Mouse (Mus musculus) Patski (cell line): ENCODE measurements around the gene Vwa8. TPM values are rescaled to one million over a fixed set of nuclear protein-coding genes. Genes with fewer than 3 reads are reported as not detected.

Experiments
- ATAC-seq: fragments of 100-300 bp; one replicate; pipeline ENCODE4 v1.8.0; 2021
- CTCF ChIA-PET: fragments of 350-600 bp; sonication (Branson Sonifier 250); formaldehyde crosslinking; loops from one replicate; lab custom pipeline; 2022; ENCODE audit warnings: inconsistent platforms; lab: Charles Lee
- POLR2A ChIA-PET: fragments of 350-600 bp; sonication (Branson Sonifier 250); formaldehyde crosslinking; loops from one replicate; lab custom pipeline; 2022; ENCODE audit warnings: antibody characterized with exemption, inconsistent platforms; lab: Charles Lee
- DNase-seq: peaks from one replicate; pipeline ENCODE4 v3.0.0-alpha.2; 2011; ENCODE audit warnings: low read depth, low spot score
- H3K27me3 ChIP-seq: fragments of 371-371 bp; one replicate; pipeline ENCODE4 v1.5.1; 2021
- CTCF ChIP-seq: fragments of 100-300 bp; IDR thresholded peaks from one replicate; pipeline ENCODE4 v1.5.1; 2021
- in situ Hi-C: fragments of 300-500 bp; cut with MboI; formaldehyde crosslinking; loops from 3 replicates; pipeline ENCODE4 v1.11.1; 2018; ENCODE audit warnings: low pct_unique_long_range_greater_than_20kb, mixed read lengths
- polyA plus RNA-seq: library from polyadenylated mRNA; unstranded; gene quantifications from one replicate; pipeline ENCODE4 v1.2.3, GENCODE M21; 2021

Gene Vwa8
- polyA plus RNA-seq, 1 experiment from 2014 or later = 49.9 TPM

GRCm38 (mm10) chr14:78916691-78917090 is 67.8 kb downstream of the Vwa8 start:
- CTCF ChIA-PET = interaction anchor here (1.3 to 1.5 kb wide), 2 partner anchors 14 to 19 kb away, joined by 3 to 4 read pairs; no protein-coding TSS in a partner anchor
- ATAC-seq (no peak), DNase-seq (no peak)
- in situ Hi-C loops = no loop called here
- H3K27me3 ChIP-seq = no peaks in the 10 kb centered on the region
- POLR2A ChIA-PET = no interaction called here
- TF ChIP-seq CTCF = no peak

- in situ Hi-C loops = no loop called here
- DNase-seq (no peak), ATAC-seq (no peak)
- no peak for TF ChIP-seq CTCF
- POLR2A ChIA-PET = no interaction called here
- CTCF ChIA-PET = no interaction called here
- H3K27me3 ChIP-seq = no peaks in the 10 kb centered on the region
These were observed 72.4 kb downstream of the Vwa8 start for GRCm38 (mm10) chr14:78921219-78921618.

DNA sequence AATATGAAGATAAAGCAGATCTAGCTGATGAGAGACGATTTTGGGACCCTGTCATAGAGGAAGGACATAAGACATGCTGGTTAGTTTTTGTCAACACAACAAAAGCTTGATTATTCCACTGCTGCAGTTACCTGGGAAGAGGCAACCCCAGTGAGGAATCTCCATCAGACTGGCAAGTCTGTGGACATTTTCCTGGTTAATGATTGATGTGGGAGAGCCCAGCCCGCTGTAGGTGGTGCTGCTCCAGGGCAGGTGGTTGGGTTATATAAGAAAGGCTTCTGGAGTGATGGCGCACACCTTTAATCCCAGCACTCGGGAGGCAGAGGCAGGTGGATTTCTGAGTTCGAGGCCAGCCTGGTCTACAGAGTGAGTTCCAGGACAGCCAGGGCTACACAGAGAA is 74.8 kb downstream of the Vwa8 start:
- POLR2A ChIA-PET = no interaction called here
- no peak for DNase-seq
- no peak for ATAC-seq
- CTCF ChIA-PET = no interaction called here
- no peak for TF ChIP-seq CTCF
- in situ Hi-C loops = no loop called here
- H3K27me3 ChIP-seq = no peaks in the 10 kb centered on the region

DNA sequence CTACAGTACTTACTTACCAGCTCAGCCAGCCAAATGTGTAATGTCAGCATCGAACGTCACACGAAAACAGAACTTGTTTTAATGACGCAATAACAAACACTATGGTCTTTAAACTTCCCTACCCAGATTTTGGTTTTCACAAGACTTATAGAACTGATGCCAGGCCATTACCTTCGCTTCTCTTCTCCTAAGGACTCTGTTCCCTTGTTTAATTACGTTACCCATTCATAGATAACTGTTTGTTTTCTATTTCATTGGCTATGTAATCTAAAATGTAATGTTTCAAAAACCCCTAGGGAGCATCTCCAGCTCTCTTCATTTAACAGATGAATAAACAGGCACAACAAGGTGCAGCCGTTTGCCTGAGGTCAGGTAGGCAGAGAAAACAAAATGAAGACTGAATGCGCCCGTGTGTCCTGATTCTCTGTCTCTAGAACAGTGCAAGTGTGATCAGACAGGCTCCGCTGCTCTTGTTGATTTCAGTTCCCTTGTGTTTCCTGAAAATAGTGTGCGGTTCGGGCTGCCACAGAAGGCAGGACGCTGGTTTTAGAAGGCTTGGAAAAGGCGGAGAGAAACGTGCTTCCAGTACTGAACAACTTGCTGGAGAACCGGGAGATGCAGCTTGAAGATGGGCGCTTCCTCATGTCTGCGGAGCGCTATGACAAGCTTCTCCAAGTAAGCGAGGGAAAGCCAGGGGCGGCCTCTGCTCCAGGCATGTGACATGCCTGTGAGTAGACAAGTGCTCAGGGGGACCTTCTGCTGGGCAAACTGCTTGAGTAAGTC is 76.1 kb downstream of the Vwa8 start:
- ChIA-PET CTCF (interaction anchor here (0.9 to 1.4 kb wide), 3 partner anchors 10 to 19 kb away, joined by 3 to 4 read pairs (median 4); no protein-coding TSS in a partner anchor), POLR2A (no interaction called here)
- no peak for ATAC-seq
- no peaks in the 10 kb centered on the region for H3K27me3 ChIP-seq
- DNase-seq = no peak
- no peak for TF ChIP-seq CTCF
- in situ Hi-C loops = no loop called here

GRCm38 (mm10) chr14:78932094-78932493 is 83.2 kb downstream of the Vwa8 start:
- POLR2A ChIA-PET = no interaction called here
- no peak for ATAC-seq
- in situ Hi-C loops = no loop called here
- no peak for DNase-seq
- TF ChIP-seq CTCF = no peak
- CTCF ChIA-PET = interaction anchor here (1.0 kb wide), 1 partner anchor 12 kb away, joined by 3 read pairs; no protein-coding TSS in a partner anchor
- H3K27me3 ChIP-seq = no peaks in the 10 kb centered on the region

DNA sequence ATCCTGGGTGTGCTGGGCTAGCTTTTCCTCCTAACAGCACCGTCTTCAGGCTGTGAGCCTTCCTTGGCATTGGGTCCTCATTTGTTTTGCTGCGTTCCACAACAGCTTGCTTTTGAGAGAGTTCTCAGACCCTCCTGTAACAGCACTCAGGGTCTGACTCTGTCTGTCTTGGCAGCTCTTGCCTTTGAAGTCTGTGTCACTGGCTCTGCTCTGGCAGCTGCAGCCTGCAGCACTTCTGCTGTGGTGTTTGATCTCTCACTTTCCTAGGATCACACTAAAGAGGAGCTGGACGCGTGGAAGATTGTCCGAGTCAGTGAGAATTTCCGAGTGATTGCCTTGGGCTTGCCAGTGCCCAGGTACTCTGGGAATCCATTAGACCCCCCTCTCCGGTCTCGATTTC is 84.5 kb downstream of the Vwa8 start:
- CTCF ChIA-PET = no interaction called here
- H3K27me3 ChIP-seq = no peaks in the 10 kb centered on the region
- POLR2A ChIA-PET = no interaction called here
- in situ Hi-C loops = no loop called here
- no peak for ATAC-seq
- DNase-seq = no peak
- TF ChIP-seq CTCF = no peak

DNA sequence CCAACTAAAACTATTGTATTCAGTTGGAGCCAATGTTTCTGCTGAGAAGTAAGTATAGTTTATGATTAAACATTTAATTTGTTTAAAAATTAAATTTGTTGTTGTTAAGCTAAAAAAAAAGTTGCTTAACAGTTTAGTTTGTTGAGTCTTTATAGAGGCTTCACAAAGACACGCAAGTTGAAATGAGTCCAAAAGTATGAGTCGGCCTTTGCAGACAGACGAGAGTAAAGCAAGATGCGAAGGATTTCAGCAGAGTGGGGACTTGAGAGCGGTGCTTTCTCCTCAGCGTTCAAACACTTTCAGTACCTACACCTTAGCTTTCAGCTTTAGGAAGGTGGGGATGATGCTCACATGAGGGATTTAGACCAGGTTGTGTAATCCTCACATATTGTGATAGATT is 85.7 kb downstream of the Vwa8 start:
- ATAC-seq (no peak), DNase-seq (no peak)
- POLR2A ChIA-PET = no interaction called here
- in situ Hi-C loops = no loop called here
- TF ChIP-seq CTCF = no peak
- no peaks in the 10 kb centered on the region for H3K27me3 ChIP-seq
- CTCF ChIA-PET = interaction anchor here (1.5 kb wide), 1 partner anchor 10 kb away, joined by 4 read pairs; no protein-coding TSS in a partner anchor

DNA sequence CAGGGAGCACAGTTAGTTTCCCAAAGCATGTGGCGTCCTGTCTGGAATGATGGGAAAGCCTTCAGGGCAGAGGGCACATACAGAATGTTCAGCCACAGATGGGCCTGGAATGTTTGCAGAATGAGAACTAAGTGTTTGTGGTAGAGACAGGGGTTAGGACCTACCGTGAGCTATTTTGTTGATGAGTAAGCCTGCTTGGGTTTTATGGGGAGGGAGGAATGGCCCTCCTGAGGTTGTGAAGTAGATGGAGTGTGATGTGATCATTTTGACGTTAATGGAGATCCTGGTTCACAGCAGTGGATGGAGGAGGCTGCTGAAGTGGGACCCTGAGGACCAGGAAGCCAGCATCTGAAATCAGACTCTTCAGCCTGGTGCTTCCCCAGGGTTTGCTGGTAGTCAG is 86.9 kb downstream of the Vwa8 start:
- CTCF ChIA-PET = interaction anchor here (1.0 to 1.5 kb wide), 3 partner anchors 11 to 19 kb away, joined by 3 to 4 read pairs (median 4); no protein-coding TSS in a partner anchor
- peak; percentile 43 for DNase-seq
- ATAC-seq = peak; percentile 95
- POLR2A ChIA-PET = no interaction called here
- in situ Hi-C loops = no loop called here
- no peak for TF ChIP-seq CTCF
- no peaks in the 10 kb centered on the region for H3K27me3 ChIP-seq

DNA sequence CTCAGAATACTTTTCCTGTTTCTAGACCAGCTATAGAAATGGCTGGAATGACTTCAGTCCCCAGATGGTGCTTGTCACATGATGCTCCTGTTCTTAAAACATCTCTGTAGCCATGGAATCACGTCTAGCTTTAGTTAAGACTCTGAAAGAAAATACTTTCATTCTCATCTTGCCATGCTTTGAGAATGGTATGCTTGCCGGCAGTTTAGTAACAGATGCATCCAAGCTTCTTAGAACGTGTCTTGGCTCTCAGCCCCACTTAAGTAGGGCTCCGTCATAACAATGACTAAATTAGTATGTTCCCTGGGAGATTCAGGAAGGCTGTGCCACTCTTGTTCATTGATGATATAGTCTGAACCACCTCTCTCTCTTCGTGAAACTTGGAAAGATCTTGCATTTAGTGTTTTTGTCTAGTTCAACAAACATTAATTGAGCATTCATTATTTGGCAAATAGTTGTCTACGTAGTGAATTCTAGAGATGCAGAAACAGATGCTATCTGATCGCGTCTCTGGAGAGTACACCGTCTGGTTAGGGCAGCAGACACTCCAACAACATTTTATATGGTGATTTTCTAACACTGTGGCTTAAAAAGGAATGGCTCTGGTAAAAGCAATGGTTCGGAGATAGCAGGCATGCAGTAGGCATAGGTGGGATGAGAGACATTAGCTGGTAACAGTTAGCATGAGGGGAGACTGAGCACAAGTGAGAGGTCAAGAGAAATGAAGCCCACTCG is 93.1 kb downstream of the Vwa8 start:
- no peak for ATAC-seq
- in situ Hi-C loops = no loop called here
- ChIA-PET POLR2A (no interaction called here), CTCF (no interaction called here)
- no peaks in the 10 kb centered on the region for H3K27me3 ChIP-seq
- no peak for DNase-seq
- no peak for TF ChIP-seq CTCF

DNA sequence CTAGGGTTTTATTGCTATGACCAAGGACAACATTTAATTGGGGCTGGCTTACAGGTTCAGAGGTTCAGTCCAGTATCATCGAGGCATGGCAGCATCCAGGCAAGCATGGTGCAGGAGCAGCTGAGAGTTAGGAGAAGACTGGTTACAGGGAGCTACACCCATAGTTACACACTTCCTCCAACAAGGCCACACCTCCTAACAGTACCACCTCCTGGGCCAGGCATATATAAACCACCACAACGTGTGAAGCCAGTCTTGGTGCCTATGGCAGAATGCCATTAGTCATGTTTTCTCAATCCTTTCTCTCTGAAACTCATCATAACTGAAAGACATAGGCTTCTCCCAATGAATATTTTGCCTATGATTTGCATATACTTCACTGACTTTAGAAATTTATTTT is 106.9 kb downstream of the Vwa8 start:
- in situ Hi-C loops = no loop called here
- no peak for DNase-seq
- TF ChIP-seq CTCF = no peak
- POLR2A ChIA-PET = no interaction called here
- no peak for ATAC-seq
- H3K27me3 ChIP-seq = no peaks in the 10 kb centered on the region
- CTCF ChIA-PET = no interaction called here

DNA sequence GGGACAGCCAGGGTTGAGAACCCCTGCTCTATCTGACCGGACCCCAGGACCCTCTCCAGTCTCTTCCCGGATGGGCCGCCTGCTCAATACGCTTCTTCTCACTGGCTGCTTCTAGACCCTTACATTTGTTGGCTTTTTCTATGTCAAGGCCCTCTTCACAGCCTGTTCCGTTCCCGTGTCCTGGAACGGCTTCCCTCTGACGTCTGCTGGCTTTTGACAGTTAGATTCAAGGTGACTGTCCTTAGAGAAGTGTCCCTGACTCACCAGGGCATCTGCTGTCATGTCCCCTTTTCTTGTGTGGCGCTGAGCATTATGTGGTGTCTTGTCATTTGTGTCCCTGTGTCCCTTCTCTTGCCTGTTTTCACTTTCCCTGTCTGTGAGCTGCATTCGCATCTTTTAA is 121.8 kb downstream of the Vwa8 start:
- H3K27me3 ChIP-seq = no peaks in the 10 kb centered on the region
- CTCF ChIA-PET = no interaction called here
- no peak for TF ChIP-seq CTCF
- in situ Hi-C loops = no loop called here
- no peak for DNase-seq
- no peak for ATAC-seq
- POLR2A ChIA-PET = no interaction called here
